Mouse (Mus musculus): ENCODE data around the gene Vasp. TPM values are rescaled to one million over a fixed set of nuclear protein-coding genes. Genes with fewer than 3 reads are reported as not detected.

Vasp gene
- 121 TPM for polyA plus RNA-seq (2014; fragmentation: Illumina TruSeq; extraction: RNeasy Lipid Tissue Mini Kit (QIAGEN cat#74804); ENCODE audit: low read depth, low replicate concordance)

DNA sequence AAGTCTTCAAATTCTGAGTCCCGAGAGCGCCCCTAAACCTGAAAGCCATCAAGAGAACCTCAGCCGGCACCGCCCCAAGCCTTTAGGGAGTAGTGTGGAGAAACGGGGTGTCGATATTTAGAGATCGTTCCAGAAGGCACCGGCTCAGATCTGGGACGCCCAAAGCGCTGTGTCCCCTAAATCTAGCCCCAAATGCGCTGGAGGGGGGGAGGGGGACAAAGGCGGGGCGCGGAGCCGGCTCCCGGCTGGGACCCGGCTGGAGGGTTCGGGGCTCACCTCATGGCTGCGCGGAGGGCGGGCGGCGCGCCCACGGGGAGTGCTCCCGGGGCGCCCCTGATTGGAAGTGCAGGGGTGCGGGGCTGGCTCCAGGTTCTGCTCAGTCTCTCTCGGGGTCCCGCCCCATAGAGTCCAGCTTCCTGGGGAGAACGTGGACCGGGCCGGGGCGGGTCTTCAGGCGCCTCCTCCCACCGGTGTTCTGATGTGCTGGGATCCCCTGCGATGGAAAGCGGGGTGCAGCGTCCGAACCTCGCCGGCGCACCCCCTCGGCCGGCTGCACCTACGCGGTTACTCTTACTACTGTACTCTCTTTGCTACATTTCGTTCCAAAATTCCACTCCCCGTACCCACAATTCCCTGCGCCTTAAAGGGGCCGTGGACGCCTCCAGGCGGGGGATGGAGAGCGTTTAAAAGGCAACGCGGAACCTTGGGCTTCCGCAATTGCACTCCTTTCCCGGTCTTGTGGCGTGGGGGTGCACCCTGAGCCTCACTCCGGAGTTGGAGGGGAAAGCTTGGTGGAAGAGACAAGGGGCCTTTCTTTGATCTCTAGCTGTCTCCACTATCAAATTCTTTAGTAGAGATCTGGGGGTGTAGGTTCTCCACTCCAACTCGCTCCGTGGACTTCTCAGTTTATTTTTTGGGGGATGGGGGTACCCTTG lies at the start of gene Vasp:
TSS of gene Vasp (minus strand) at position 580 of the 935 bp plus-strand sequence.

DNA sequence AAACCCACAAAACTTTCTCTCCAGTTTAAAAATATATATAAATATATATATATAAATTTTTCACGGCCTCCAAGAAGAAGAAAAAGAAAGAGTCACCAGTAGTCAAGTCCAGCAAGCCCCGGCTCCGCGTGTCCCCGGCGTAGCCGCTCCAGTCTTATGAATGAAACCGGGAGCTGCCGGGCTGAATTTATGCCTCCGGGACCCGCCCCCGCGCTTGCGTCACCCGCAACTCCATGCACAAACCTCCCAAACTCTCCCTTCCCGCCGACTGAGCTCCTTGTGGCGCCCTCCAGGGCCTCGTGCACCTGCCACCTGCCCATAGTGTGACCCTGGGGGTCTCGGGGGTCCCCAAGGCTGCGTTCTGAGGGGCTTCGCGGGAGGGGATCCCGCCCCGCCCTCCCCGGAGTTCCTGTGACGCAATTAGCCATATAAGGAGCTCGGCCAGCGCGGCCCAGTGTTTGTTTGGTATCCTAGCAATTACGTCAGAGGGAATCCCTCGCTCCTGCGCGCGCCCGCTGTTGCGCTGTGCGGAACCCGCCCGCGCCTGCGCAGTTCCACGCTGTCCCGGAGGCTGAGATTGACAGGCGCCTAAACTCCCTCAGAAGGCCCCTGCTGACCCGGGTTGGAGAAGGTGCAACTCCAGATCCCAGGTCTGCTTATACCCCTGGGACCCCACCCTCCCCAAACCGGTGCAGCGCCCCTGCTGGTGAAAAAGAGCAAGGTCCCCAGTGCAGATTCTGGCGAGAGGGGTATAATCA lies 38.4 kb upstream of the Vasp start, which contains the start of gene Fosb:
TSS of gene Fosb (minus strand) at position 168 of the 758 bp plus-strand sequence.

DNA sequence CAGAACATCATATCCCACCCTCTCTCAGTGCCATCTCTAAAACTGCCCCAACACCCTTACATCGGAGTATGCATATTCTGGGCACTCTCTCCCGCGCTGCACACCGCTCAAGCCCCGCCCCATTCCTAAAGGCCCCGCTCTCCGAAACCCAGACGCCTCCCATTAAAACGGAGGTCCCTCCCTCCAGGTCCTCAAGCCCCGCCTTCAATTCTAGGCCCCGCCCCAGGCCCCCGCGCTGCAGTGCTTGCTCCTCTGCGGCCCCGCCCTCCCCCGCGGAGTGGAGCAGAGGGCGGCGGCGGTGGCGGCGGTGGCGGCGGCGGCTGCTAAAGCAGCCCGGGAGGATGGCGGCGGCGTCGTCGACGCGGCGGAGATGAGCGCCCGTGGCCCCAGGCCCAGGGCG lies 10.8 kb upstream of the Vasp start, which contains the start of gene Rtn2:
TSS of gene Rtn2 (plus strand) at position 240 of the 400 bp plus-strand sequence.

DNA sequence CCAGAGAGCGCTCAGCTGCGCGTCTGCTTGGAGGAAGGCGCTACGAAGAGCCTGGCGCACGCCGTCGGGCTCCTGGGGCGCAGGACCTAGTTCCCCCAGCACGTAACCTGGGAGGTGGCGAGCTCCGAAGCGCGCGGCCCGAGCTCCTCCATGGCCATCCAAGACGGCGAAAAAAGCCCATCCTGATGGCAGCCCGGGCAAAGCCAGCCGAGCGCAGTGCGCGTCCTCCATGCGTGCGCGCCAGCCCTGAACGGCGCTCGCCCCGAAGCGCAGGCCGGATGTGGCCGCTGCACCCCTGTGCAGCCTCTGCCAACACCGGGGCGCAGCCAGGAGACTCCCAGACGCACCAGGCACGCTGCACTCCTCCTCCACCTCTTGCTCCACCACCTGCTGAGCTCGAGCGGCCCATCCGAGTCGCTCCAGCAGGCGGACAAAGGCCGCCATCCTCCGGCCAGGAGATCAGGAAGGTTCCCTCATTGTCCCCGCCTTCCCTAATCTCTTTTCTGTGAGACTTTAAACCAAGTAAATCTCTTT lies 8.0 kb upstream of the Vasp start, which contains the start of gene Ppm1n:
TSS of gene Ppm1n (minus strand) at position 484 of the 534 bp plus-strand sequence.

DNA sequence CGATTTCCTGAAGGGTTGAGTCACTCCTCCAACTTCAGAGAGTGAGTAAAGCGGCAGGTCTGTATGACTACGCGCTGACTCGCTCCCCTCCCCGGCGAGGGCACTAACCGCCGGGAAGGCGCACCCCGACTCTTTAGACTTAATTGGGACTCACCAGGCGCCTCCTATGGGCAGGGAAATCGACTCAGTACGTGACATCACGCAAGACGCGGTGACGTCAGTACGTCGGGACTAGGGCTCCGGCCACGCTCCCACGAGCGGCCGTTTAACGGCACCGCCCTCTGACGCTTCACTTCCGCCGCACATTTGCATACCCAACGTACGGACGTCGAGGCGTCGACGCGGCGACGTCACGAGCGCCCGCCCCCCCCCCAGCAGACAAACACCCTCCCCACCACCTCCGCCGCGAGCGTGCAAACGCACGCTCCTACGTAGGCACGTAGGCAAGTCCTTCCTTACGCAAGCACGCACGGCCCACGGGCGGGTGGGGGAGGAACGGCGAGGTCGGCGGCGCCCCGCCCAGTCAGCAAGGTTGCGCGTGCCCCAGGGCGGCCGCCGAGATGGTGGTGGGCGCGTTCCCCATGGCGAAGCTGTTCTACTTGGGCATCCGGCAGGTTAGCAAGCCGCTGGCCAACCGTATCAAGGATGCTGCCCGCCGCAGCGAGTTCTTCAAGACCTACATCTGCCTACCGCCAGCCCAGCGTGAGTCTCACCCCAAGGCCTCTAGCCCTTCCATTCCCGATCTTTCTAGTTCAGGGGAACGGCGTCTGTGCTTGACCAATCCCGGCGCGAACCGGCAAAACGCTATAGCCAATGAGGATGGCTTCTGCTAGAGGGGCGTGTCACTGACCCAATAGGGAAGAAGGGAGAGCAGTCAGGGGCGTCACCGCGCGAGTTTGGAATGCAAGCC lies 43.5 kb downstream of the Vasp start, which contains the start of gene Opa3:
TSS of gene Opa3 (plus strand) at position 452 of the 910 bp plus-strand sequence.

DNA sequence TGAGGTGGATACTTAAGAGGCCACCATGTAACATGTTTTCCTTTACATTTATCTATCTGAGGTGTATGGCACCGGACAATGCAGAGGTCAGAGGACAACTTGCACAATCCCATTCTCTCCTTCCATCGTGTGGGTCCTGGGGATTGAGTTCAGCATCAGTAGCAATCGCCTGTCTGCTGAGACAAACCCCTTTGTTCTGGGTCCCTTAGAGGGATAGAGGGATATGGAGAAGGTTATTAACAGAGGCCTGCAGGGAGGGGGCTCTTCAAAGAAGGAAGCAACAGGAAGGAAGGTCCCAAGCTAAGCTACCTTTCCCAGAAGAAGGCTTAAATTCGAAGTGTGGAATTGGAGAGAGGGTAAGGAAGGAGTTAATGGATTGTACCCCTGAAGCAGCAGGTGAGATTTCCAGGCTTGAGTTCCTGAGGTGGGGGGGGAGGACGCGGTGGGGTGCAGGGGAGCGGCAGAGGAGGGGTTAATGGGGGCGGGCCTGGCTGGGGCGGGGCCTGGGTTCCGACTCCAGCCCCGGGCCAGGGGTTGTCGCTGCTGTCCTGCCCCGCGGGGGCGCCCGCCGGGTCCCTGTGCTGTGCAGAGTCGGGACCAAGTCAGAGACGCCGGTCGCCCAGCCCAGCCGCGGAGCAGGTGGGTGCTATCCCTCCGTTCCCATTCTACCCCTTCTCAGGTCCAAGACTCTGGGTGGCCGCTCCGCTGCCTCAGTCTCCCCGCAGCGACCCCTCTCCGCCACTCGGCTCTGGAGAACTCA lies 59.4 kb downstream of the Vasp start, which contains the start of gene Gpr4:
TSS of gene Gpr4 (plus strand) at position 543 of the 760 bp plus-strand sequence.

Other genes with a start within 250 kb of the Vasp start
- 20.9 TPM for gene Foxa3, start 248.3 kb downstream of the Vasp start, polyA plus RNA-seq (2014; fragmentation: Illumina TruSeq; extraction: RNeasy Lipid Tissue Mini Kit (QIAGEN cat#74804); ENCODE audit: low read depth, low replicate concordance)
- 4.3 TPM for gene Sympk, start 247.4 kb downstream of the Vasp start, polyA plus RNA-seq (2014; fragmentation: Illumina TruSeq; extraction: RNeasy Lipid Tissue Mini Kit (QIAGEN cat#74804); ENCODE audit: low read depth, low replicate concordance)
- not detected for gene Rsph6a, start 217.1 kb downstream of the Vasp start, polyA plus RNA-seq (2014; fragmentation: Illumina TruSeq; extraction: RNeasy Lipid Tissue Mini Kit (QIAGEN cat#74804); ENCODE audit: low read depth, low replicate concordance)
- not detected for gene Dmwd, start 195.6 kb downstream of the Vasp start, polyA plus RNA-seq (2014; fragmentation: Illumina TruSeq; extraction: RNeasy Lipid Tissue Mini Kit (QIAGEN cat#74804); ENCODE audit: low read depth, low replicate concordance)
- gene Dmpk, start 188.0 kb downstream of the Vasp start, polyA plus RNA-seq (2014; fragmentation: Illumina TruSeq; extraction: RNeasy Lipid Tissue Mini Kit (QIAGEN cat#74804); ENCODE audit: low read depth, low replicate concordance), result 12.7 TPM
- gene Six5, start 177.2 kb downstream of the Vasp start, polyA plus RNA-seq (2014; fragmentation: Illumina TruSeq; extraction: RNeasy Lipid Tissue Mini Kit (QIAGEN cat#74804); ENCODE audit: low read depth, low replicate concordance), result 1.1 TPM
- not detected for gene Gm4969, start 153.4 kb downstream of the Vasp start, polyA plus RNA-seq (2014; fragmentation: Illumina TruSeq; extraction: RNeasy Lipid Tissue Mini Kit (QIAGEN cat#74804); ENCODE audit: low read depth, low replicate concordance)
- 0.60 TPM for gene Fbxo46, start 152.0 kb downstream of the Vasp start, polyA plus RNA-seq (2014; fragmentation: Illumina TruSeq; extraction: RNeasy Lipid Tissue Mini Kit (QIAGEN cat#74804); ENCODE audit: low read depth, low replicate concordance)
- gene Qpctl, start 122.5 kb downstream of the Vasp start, polyA plus RNA-seq (2014; fragmentation: Illumina TruSeq; extraction: RNeasy Lipid Tissue Mini Kit (QIAGEN cat#74804); ENCODE audit: low read depth, low replicate concordance), result 7.0 TPM
- 2.1 TPM for gene Snrpd2, start 122.1 kb downstream of the Vasp start, polyA plus RNA-seq (2014; fragmentation: Illumina TruSeq; extraction: RNeasy Lipid Tissue Mini Kit (QIAGEN cat#74804); ENCODE audit: low read depth, low replicate concordance)
- gene Gipr, start 105.7 kb downstream of the Vasp start, polyA plus RNA-seq (2014; fragmentation: Illumina TruSeq; extraction: RNeasy Lipid Tissue Mini Kit (QIAGEN cat#74804); ENCODE audit: low read depth, low replicate concordance), result 0.44 TPM
- 0.76 TPM for gene Eml2, start 95.4 kb downstream of the Vasp start, polyA plus RNA-seq (2014; fragmentation: Illumina TruSeq; extraction: RNeasy Lipid Tissue Mini Kit (QIAGEN cat#74804); ENCODE audit: low read depth, low replicate concordance)
- gene Gpr4, start 59.3 kb downstream of the Vasp start, polyA plus RNA-seq (2014; fragmentation: Illumina TruSeq; extraction: RNeasy Lipid Tissue Mini Kit (QIAGEN cat#74804); ENCODE audit: low read depth, low replicate concordance), result 0.76 TPM
- gene Opa3, start 43.5 kb downstream of the Vasp start, polyA plus RNA-seq (2014; fragmentation: Illumina TruSeq; extraction: RNeasy Lipid Tissue Mini Kit (QIAGEN cat#74804); ENCODE audit: low read depth, low replicate concordance), result 12.0 TPM
- gene Ppm1n, start 8.2 kb upstream of the Vasp start, polyA plus RNA-seq (2014; fragmentation: Illumina TruSeq; extraction: RNeasy Lipid Tissue Mini Kit (QIAGEN cat#74804); ENCODE audit: low read depth, low replicate concordance), result not detected
- gene Rtn2, start 10.8 kb upstream of the Vasp start, polyA plus RNA-seq (2014; fragmentation: Illumina TruSeq; extraction: RNeasy Lipid Tissue Mini Kit (QIAGEN cat#74804); ENCODE audit: low read depth, low replicate concordance), result 1.6 TPM
- 1.4 TPM for gene Fosb, start 38.2 kb upstream of the Vasp start, polyA plus RNA-seq (2014; fragmentation: Illumina TruSeq; extraction: RNeasy Lipid Tissue Mini Kit (QIAGEN cat#74804); ENCODE audit: low read depth, low replicate concordance)
- 0.63 TPM for gene Ercc1, start 73.0 kb upstream of the Vasp start, polyA plus RNA-seq (2014; fragmentation: Illumina TruSeq; extraction: RNeasy Lipid Tissue Mini Kit (QIAGEN cat#74804); ENCODE audit: low read depth, low replicate concordance)
- gene Cd3eap, start 87.7 kb upstream of the Vasp start, polyA plus RNA-seq (2014; fragmentation: Illumina TruSeq; extraction: RNeasy Lipid Tissue Mini Kit (QIAGEN cat#74804); ENCODE audit: low read depth, low replicate concordance), result 0.95 TPM
- gene Ppp1r13l, start 87.9 kb upstream of the Vasp start, polyA plus RNA-seq (2014; fragmentation: Illumina TruSeq; extraction: RNeasy Lipid Tissue Mini Kit (QIAGEN cat#74804); ENCODE audit: low read depth, low replicate concordance), result not detected
- 1.1 TPM for gene Ercc2, start 110.2 kb upstream of the Vasp start, polyA plus RNA-seq (2014; fragmentation: Illumina TruSeq; extraction: RNeasy Lipid Tissue Mini Kit (QIAGEN cat#74804); ENCODE audit: low read depth, low replicate concordance)
- gene Klc3, start 132.3 kb upstream of the Vasp start, polyA plus RNA-seq (2014; fragmentation: Illumina TruSeq; extraction: RNeasy Lipid Tissue Mini Kit (QIAGEN cat#74804); ENCODE audit: low read depth, low replicate concordance), result not detected
- not detected for gene Ckm, start 133.0 kb upstream of the Vasp start, polyA plus RNA-seq (2014; fragmentation: Illumina TruSeq; extraction: RNeasy Lipid Tissue Mini Kit (QIAGEN cat#74804); ENCODE audit: low read depth, low replicate concordance)
- 1.7 TPM for gene Mark4, start 187.0 kb upstream of the Vasp start, polyA plus RNA-seq (2014; fragmentation: Illumina TruSeq; extraction: RNeasy Lipid Tissue Mini Kit (QIAGEN cat#74804); ENCODE audit: low read depth, low replicate concordance)
- not detected for gene Exoc3l2, start 191.5 kb upstream of the Vasp start, polyA plus RNA-seq (2014; fragmentation: Illumina TruSeq; extraction: RNeasy Lipid Tissue Mini Kit (QIAGEN cat#74804); ENCODE audit: low read depth, low replicate concordance)
- 4.9 TPM for gene Bloc1s3, start 236.6 kb upstream of the Vasp start, polyA plus RNA-seq (2014; fragmentation: Illumina TruSeq; extraction: RNeasy Lipid Tissue Mini Kit (QIAGEN cat#74804); ENCODE audit: low read depth, low replicate concordance)
- gene Trappc6a, start 236.6 kb upstream of the Vasp start, polyA plus RNA-seq (2014; fragmentation: Illumina TruSeq; extraction: RNeasy Lipid Tissue Mini Kit (QIAGEN cat#74804); ENCODE audit: low read depth, low replicate concordance), result not detected
- gene Nkpd1, start 246.0 kb upstream of the Vasp start, polyA plus RNA-seq (2014; fragmentation: Illumina TruSeq; extraction: RNeasy Lipid Tissue Mini Kit (QIAGEN cat#74804); ENCODE audit: low read depth, low replicate concordance), result not detected

All from sigmoid colon, adult 10 weeks (tissue).